Mouse (Mus musculus): ENCODE data around the gene Stambpl1. TPM values are rescaled to one million over a fixed set of nuclear protein-coding genes. Genes with fewer than 3 reads are reported as not detected.
A peak's percentile ranks its signal among the peaks of the same experiment; 100 is the strongest.
"Not testable (repeated sequence)": the region's sequence is repeated elsewhere in the genome, so short reads cannot be mapped to it uniquely, and the experiment has no call there.

The Stambpl1 gene
- polyA plus RNA-seq, 1 experiment from 2014 or later, result 11.5 TPM

DNA sequence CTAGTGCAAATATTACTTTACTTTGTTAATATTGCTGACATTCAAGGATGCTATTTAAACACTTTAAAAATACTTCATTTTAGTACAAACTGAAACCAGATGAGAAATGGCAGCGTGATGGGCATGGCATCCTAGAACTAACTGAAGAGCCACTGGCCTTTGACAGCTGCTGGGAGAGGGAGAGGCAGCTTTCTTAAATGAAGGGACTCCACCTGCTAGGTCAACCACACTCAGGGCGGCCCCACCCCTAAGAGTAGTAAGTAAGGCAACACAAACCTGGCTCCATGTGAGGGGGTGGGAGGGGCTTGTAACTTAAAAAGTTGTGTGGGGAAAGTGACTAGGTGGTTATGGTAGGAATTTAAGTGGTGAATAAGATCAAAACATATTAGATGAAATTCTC lies 10.6 kb downstream of the Stambpl1 start:
- H3K27ac ChIP-seq, result no peak overlapping the region
- H3K4me2 ChIP-seq, result no peak overlapping the region
- H3K4me1 ChIP-seq, result peaks cover 4% of the 10 kb centered on the region; the same call in 1 of the 2 replicates
- no peaks in the 10 kb centered on the region for H3K36me3 ChIP-seq
- H3K27me3 ChIP-seq, result no peaks in the 10 kb centered on the region
- WGBS, result 73% methylated on average over 2 of the region's 2 CpGs
- no peak for ATAC-seq (ENCODE audit: borderline replicate concordance, extremely low read depth, low FRiP score, low TSS enrichment)
- H3K9me3 ChIP-seq, result no peaks in the 10 kb centered on the region
- H3K4me3 ChIP-seq, result no peak overlapping the region
- no peak overlapping the region for H3K9ac ChIP-seq

DNA sequence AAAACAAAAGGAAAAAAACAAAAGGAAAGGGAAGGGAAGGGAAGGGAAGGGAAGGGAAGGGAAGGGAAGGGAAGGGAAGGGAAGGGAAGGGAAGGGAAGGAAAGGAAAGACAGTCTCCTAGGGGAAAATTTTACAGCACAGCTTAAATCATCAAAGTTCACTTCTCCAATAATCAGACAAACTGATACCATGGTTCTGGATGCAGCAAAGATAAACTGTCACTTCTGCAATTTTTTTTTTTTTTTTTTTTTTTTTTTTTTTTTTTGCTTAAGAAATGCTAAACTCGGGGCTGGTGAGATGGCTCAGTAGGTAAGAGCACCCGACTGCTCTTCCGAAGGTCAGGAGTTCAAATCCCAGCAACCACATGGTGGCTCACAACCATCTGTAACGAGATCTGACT lies 14.1 kb downstream of the Stambpl1 start:
- H3K4me3 ChIP-seq; H3K4me2 ChIP-seq; H3K27ac ChIP-seq; H3K4me1 ChIP-seq; H3K9ac ChIP-seq; ATAC-seq (ENCODE audit: borderline replicate concordance, extremely low read depth, low FRiP score, low TSS enrichment); H3K36me3 ChIP-seq; H3K9me3 ChIP-seq; H3K27me3 ChIP-seq: not testable (repeated sequence)
- 72% methylated on average over 4 of the region's 4 CpGs for WGBS

DNA sequence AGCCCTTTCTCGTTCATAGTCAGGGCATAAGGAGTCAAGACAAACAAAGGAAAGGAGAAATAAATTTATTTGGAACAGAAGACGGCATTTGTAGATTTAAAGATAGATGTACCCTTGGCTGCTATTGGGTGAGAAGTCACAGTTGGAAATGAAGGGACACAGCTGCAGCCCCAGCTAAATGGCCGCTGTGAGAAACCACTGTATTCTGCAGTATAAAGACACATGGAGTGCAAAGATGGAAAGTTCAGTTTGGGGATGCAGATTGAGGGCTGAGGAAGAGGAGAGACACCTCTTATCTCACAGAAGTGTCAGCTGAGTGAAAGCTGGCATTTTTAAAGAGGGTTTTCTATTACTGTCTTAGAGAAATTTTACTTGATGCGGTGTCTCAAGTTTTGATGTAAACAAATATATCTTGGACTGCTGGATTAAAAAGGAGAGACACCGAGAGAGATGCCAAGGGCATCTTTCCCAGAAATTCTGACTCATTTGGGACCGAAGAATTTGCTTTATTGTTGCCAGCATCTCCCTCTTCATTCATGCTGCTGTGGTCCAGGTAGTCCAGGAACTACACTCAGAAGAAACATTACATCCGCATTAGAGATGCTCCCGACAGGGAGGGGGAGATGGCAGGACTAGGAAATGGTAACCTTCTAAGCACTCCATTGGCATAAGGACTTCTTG lies 14.9 kb downstream of the Stambpl1 start:
- Histone ChIP-seq H3K27me3 (no peaks in the 10 kb centered on the region), H3K36me3 (no peaks in the 10 kb centered on the region), H3K4me1 (peaks cover 8% of the 10 kb centered on the region), H3K9me3 (no peaks in the 10 kb centered on the region), H3K4me2 (no peak overlapping the region), H3K27ac (0 out of 2 replicates have a peak overlapping the region, but pooled peaks have one; percentile 1), H3K4me3 (no peak overlapping the region), H3K9ac (no peak overlapping the region)
- 49% methylated on average over 8 of the region's 8 CpGs for WGBS
- peak; percentile 78; the same call in 1 of the 2 replicates for ATAC-seq (ENCODE audit: borderline replicate concordance, extremely low read depth, low FRiP score, low TSS enrichment)

DNA sequence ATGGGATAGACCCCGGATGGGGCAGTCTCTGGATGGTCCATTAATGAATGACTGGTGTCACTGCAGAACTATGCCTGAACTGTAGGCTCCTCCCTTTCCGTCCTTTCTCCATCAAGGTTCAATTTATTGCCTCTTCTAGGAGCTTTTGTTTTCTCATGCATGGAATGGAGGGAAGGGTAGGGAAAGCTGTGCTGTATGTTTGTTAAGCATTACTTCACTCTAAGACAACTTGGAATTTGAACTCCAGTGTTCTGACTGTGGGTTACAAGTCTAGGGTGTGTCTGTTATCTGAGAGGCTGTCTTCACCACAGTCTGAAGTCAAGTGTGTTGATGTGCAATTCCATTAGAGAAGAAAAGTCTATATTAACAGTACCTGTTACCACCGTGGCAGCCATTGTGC lies 17.0 kb downstream of the Stambpl1 start:
- no peak overlapping the region for H3K4me3 ChIP-seq
- peaks cover 24% of the 10 kb centered on the region for H3K4me1 ChIP-seq
- no peaks in the 10 kb centered on the region for H3K36me3 ChIP-seq
- H3K9ac ChIP-seq, result no peak overlapping the region
- H3K4me2 ChIP-seq, result no peak overlapping the region
- no peaks in the 10 kb centered on the region for H3K9me3 ChIP-seq
- 79% methylated on average over 3 of the region's 3 CpGs for WGBS
- ATAC-seq (ENCODE audit: borderline replicate concordance, extremely low read depth, low FRiP score, low TSS enrichment), result no peak
- no peak overlapping the region for H3K27ac ChIP-seq
- no peaks in the 10 kb centered on the region for H3K27me3 ChIP-seq

DNA sequence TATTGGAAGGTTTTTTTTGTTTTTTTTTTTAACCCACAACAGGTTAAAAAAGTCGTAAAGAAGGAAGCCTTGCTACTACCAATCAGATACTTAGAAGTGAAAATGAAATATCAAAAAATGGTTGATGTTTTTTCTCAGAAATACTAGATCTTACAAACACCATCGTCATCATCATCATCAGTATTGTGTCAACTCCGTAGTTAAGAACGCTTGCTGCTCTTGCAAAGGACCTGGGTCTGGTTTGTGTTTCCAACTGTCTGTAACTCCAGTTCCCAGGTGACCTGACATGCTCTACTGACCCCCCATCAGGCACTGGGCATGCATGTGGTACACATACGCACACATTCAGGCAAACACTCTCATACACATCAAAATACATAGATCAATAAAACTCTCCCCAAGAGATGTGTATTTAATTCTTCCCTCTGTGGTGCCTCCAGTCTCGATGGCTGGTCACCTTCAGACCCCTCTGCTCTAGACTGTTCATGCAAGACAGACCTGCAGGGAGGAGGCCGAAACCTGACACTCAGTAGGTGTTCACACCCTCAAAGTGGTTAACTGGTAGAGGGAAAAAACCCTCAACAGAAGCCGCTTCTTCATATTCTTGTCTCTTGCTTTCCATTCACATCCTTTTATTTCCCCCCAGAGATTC lies 18.0 kb downstream of the Stambpl1 start:
- 84% methylated on average over 8 of the region's 8 CpGs for WGBS
- ATAC-seq (ENCODE audit: borderline replicate concordance, extremely low read depth, low FRiP score, low TSS enrichment), result no peak
- Histone ChIP-seq H3K27me3 (no peaks in the 10 kb centered on the region), H3K9me3 (no peaks in the 10 kb centered on the region), H3K9ac (no peak overlapping the region), H3K36me3 (no peaks in the 10 kb centered on the region), H3K4me1 (peaks cover 24% of the 10 kb centered on the region), H3K4me3 (no peak overlapping the region), H3K27ac (no peak overlapping the region), H3K4me2 (no peak overlapping the region)

DNA sequence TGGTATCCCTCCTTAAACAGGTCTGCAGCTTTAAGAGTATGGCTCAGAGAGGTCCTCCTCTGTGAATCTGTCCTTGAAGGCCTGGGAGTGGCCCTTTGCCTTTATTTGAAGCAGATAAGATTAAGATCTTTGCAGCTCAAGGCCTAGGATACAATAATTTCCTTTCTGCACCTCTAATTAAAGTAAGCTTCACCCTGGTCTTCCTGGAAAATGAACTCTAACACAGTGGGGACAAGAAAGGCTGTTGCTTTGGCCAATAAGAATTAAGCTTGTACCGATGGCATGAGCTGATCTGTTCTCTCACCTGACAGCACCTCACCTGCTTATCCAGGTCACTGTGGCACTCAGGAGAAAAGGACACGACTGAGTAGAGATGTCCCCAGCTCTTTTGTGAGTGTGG lies 18.8 kb downstream of the Stambpl1 start:
- H3K36me3 ChIP-seq, result no peaks in the 10 kb centered on the region
- ATAC-seq (ENCODE audit: borderline replicate concordance, extremely low read depth, low FRiP score, low TSS enrichment), result no peak
- H3K9me3 ChIP-seq, result no peaks in the 10 kb centered on the region
- no peak overlapping the region for H3K27ac ChIP-seq
- no peaks in the 10 kb centered on the region for H3K27me3 ChIP-seq
- 48% methylated on average over 2 of the region's 2 CpGs for WGBS
- H3K4me2 ChIP-seq, result no peak overlapping the region
- H3K9ac ChIP-seq, result no peak overlapping the region
- H3K4me1 ChIP-seq, result peaks cover 24% of the 10 kb centered on the region
- no peak overlapping the region for H3K4me3 ChIP-seq

DNA sequence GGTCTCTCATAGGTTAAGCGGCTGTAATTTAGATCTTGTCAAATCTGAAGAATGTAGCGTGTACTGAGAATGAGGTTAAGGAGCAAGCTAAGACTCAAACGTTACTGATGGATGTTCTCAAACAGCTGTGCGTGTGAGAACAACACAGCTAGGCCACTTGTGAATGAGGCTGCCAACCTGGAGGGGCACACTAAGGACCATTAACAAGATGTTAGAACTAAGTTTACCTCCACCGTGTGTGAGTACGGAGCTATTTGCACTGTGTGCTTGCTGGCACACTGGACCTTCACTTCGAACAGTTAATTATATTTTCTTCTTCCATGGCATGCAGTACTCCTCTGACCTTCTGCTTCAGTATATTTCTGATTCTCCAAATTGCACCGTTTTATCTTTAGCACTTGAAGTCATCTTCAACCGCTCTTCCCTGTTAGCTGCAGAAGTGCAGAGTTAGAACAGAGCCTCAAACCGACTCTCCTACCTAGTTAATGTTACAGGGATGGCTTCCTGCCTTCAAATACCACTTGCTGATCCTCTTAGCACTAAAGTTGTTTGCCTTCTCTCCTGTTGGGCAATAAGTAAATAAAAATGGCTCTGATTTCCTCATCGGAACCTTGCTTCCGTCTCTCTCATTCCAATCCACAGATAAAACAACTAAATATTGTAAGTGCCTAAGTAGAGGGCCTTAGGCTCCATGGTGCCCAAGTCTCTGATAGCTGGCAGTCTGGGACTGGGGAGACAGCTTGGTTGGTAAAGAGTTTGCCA lies 20.6 kb downstream of the Stambpl1 start:
- Histone ChIP-seq H3K27ac (no peak overlapping the region), H3K9ac (no peak overlapping the region), H3K36me3 (no peaks in the 10 kb centered on the region), H3K4me1 (peaks cover 24% of the 10 kb centered on the region), H3K27me3 (no peaks in the 10 kb centered on the region), H3K4me2 (peak overlapping the region; percentile 8; the same call in 1 of the 2 replicates), H3K4me3 (no peak overlapping the region), H3K9me3 (no peaks in the 10 kb centered on the region)
- ATAC-seq (ENCODE audit: borderline replicate concordance, extremely low read depth, low FRiP score, low TSS enrichment), result peak; percentile 75; the same call in 1 of the 2 replicates
- 55% methylated on average over 12 of the region's 12 CpGs for WGBS

DNA sequence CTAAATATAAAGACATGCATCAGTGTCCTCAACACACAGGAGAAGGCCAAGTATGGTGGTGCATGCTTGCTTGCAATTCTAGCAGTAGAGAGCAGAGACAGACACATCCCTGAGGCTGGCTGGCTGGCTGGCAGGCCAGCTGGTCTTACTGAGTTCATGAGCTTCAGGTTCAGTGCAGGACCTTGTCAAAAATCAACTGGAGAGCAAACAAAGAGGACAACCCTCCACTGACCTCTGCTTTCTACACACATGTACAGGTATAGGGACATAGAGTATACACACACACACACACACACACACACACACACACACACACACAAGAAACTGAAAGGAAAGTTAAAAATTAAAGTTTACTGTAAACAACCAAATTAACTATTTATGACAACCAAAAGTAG lies 21.2 kb downstream of the Stambpl1 start:
- no peak for ATAC-seq (ENCODE audit: borderline replicate concordance, extremely low read depth, low FRiP score, low TSS enrichment)
- H3K36me3 ChIP-seq, result no peaks in the 10 kb centered on the region
- H3K4me1 ChIP-seq, result peaks cover 24% of the 10 kb centered on the region

DNA sequence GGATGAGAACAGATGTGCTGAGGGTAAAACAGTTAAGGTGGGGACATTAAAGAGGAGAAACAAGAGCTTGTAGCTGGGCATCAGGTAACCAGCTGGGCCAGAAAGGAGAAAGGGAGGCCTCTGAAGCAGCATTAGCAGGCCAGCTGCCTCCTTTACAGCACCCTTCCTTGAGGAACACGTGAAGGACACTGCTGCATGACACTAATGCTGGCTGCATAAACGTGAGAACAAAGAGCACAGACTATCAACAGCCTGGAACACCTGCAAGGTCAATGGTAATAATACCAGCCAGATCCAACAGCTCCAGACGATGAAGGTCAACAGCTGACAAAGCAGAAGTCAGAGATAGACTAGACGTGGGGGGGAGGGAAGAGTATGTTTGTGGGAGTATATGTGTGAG lies 22.1 kb downstream of the Stambpl1 start:
- ATAC-seq (ENCODE audit: borderline replicate concordance, extremely low read depth, low FRiP score, low TSS enrichment), result no peak
- WGBS, result 54% methylated on average over 4 of the region's 4 CpGs
- no peak overlapping the region for H3K9ac ChIP-seq
- H3K9me3 ChIP-seq, result no peaks in the 10 kb centered on the region
- H3K4me1 ChIP-seq, result peaks cover 24% of the 10 kb centered on the region
- H3K36me3 ChIP-seq, result no peaks in the 10 kb centered on the region
- H3K4me3 ChIP-seq, result no peak overlapping the region
- no peak overlapping the region for H3K27ac ChIP-seq
- no peak overlapping the region for H3K4me2 ChIP-seq
- H3K27me3 ChIP-seq, result no peaks in the 10 kb centered on the region

More for the DNA sequence above, 21.2 kb downstream of the Stambpl1 start:
- Histone ChIP-seq H3K4me3 (no peak overlapping the region), H3K4me2 (no peak overlapping the region), H3K27ac (no peak overlapping the region), H3K9me3 (no peaks in the 10 kb centered on the region), H3K27me3 (no peaks in the 10 kb centered on the region), H3K9ac (no peak overlapping the region)

DNA sequence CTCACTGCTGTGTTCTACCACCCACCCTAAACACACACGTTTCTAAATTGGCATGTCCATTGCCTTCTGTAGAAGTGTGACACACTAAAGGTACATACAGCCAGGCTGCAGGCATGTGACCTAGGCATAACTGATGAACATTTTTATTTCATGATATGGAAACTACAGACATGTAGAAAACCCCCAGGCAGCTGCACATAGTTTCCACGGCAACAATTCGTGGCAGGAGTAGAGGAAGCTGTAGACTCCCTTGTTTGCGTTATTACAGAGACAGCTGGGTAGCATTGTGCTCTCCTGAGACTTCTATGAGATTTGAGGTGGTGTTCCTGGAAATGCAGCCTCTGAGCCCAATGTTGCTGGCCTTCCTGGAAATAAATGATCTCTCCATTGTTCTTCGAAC lies 24.9 kb downstream of the Stambpl1 start:
- WGBS, result 65% methylated on average over 5 of the region's 5 CpGs

DNA sequence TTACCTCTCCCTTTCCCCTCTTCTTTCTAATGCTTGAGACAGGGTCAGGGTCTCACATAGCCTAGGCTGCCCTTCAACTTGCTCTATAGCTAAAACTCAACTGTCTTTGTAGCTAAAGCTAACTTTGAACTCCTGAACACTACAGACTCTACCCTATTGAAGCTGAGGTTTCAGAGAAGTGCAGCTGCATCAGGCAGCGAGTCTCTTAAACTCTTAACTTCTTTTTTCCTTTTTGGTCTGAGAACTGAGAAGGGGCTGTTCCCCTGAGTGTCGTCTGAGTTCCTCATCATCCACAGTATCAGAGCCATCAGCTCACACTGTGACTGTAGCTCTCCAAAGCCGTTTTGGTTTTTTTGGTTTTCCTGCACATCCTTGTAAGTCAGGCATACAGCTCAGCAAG lies 25.7 kb downstream of the Stambpl1 start:
- Histone ChIP-seq H3K4me3 (no peak overlapping the region), H3K9me3 (no peaks in the 10 kb centered on the region), H3K27ac (no peak overlapping the region), H3K9ac (no peak overlapping the region), H3K4me1 (peaks cover 7% of the 10 kb centered on the region; the same call in 1 of the 2 replicates), H3K4me2 (no peak overlapping the region), H3K27me3 (no peaks in the 10 kb centered on the region), H3K36me3 (no peaks in the 10 kb centered on the region)
- 64% methylated on average over 3 of the region's 3 CpGs for WGBS
- no peak for ATAC-seq (ENCODE audit: borderline replicate concordance, extremely low read depth, low FRiP score, low TSS enrichment)

More for the DNA sequence above, 24.9 kb downstream of the Stambpl1 start:
- Histone ChIP-seq H3K4me3 (no peak overlapping the region), H3K4me2 (no peak overlapping the region), H3K4me1 (peaks cover 15% of the 10 kb centered on the region), H3K36me3 (no peaks in the 10 kb centered on the region), H3K27ac (no peak overlapping the region), H3K9me3 (no peaks in the 10 kb centered on the region), H3K9ac (no peak overlapping the region), H3K27me3 (no peaks in the 10 kb centered on the region)
- no peak for ATAC-seq (ENCODE audit: borderline replicate concordance, extremely low read depth, low FRiP score, low TSS enrichment)

Measured in lung, embryonic 15.5 days (tissue).